Mouse (Mus musculus): ENCODE data around the gene Gm8906. TPM values are rescaled to one million over a fixed set of nuclear protein-coding genes. Genes with fewer than 3 reads are reported as not detected.
"Not testable (repeated sequence)": the region's sequence is repeated elsewhere in the genome, so short reads cannot be mapped to it uniquely, and the experiment has no call there.

The Gm8906 gene
- total RNA-seq (2012; rRNA removed) = not detected in 2 replicates
- polyA plus RNA-seq (2012; ENCODE audit: insufficient read depth in 1 of 2, insufficient read length in 2 of 2, low read depth in 1 of 2, low replicate concordance in 2 of 2, missing spikeins in 1 of 2) = not detected

- not testable (repeated sequence) for H3K36me3 ChIP-seq (ENCODE audit: control insufficient read depth in 1 of 2, insufficient read depth in 2 of 2, low read length in 2 of 2); H3K79me2 ChIP-seq (ENCODE audit: control insufficient read depth, insufficient read depth, low read length, poor library complexity); DNase-seq (ENCODE audit: low read depth, low spot score); H3K4me3 ChIP-seq (ENCODE audit: control insufficient read depth in 1 of 2, insufficient read depth in 1 of 2, low read depth in 2 of 2, low read length in 2 of 2); H3K4me1 ChIP-seq (ENCODE audit: control insufficient read depth in 1 of 2, insufficient read depth in 2 of 2, low read length in 2 of 2); H3K9me3 ChIP-seq (replicated peaks; ENCODE audit: insufficient read depth, low read length); H3K9ac ChIP-seq (ENCODE audit: control insufficient read depth, low read depth, low read length, poor library complexity, severe bottlenecking); H3K27me3 ChIP-seq (ENCODE audit: control insufficient read depth in 1 of 2, insufficient read depth in 2 of 2, low read length in 2 of 2); H3K27ac ChIP-seq (ENCODE audit: control insufficient read depth, low read depth, low read length)
Observed at GRCm38 (mm10) chr5:11502385-11502784, at the start of gene Gm8906. TSS of gene Gm8906 (plus strand) at chr5:11502685.

Other genes with a start within 250 kb of the Gm8906 start
- not detected in 2 replicates for gene Gm8890, start 246.7 kb upstream of the Gm8906 start, total RNA-seq (2012; rRNA removed)
- not detected for gene Gm8890, start 246.7 kb upstream of the Gm8906 start, polyA plus RNA-seq (2012; ENCODE audit: insufficient read depth in 1 of 2, insufficient read length in 2 of 2, low read depth in 1 of 2, low replicate concordance in 2 of 2, missing spikeins in 1 of 2)
- gene Speer1, start 161.2 kb upstream of the Gm8906 start, total RNA-seq (2012; rRNA removed) = not detected in 2 replicates
- not detected for gene Speer1, start 161.2 kb upstream of the Gm8906 start, polyA plus RNA-seq (2012; ENCODE audit: insufficient read depth in 1 of 2, insufficient read length in 2 of 2, low read depth in 1 of 2, low replicate concordance in 2 of 2, missing spikeins in 1 of 2)
- gene Gm8897, start 86.3 kb upstream of the Gm8906 start, total RNA-seq (2012; rRNA removed) = not detected in 2 replicates
- not detected for gene Gm8897, start 86.3 kb upstream of the Gm8906 start, polyA plus RNA-seq (2012; ENCODE audit: insufficient read depth in 1 of 2, insufficient read length in 2 of 2, low read depth in 1 of 2, low replicate concordance in 2 of 2, missing spikeins in 1 of 2)
- gene Gm6460, start 92.2 kb downstream of the Gm8906 start, total RNA-seq (2012; rRNA removed) = not detected in 2 replicates
- gene Gm6460, start 92.2 kb downstream of the Gm8906 start, polyA plus RNA-seq (2012; ENCODE audit: insufficient read depth in 1 of 2, insufficient read length in 2 of 2, low read depth in 1 of 2, low replicate concordance in 2 of 2, missing spikeins in 1 of 2) = not detected
- gene Gm8922, start 179.3 kb downstream of the Gm8906 start, total RNA-seq (2012; rRNA removed) = not detected in 2 replicates
- not detected for gene Gm8922, start 179.3 kb downstream of the Gm8906 start, polyA plus RNA-seq (2012; ENCODE audit: insufficient read depth in 1 of 2, insufficient read length in 2 of 2, low read depth in 1 of 2, low replicate concordance in 2 of 2, missing spikeins in 1 of 2)